Mouse (Mus musculus): ENCODE measurements around the gene 6030458C11Rik.

- TF ChIP-seq POLR2A (IDR thresholded peaks at IDR 0.05; ENCODE audit: low read depth, low read length) (no peak), CTCF (IDR thresholded peaks at IDR 0.05; ENCODE audit: extremely low read depth, insufficient read length, insufficient replicate concordance, low read depth, low read length) (no peak)
Observed at GRCm38 (mm10) chr15:12862061-12862460, 37.6 kb upstream of the 6030458C11Rik start.

Data from small intestine, adult 2 months (tissue).